Mouse (Mus musculus) left cerebral cortex, adult 6 months (tissue): ENCODE measurements around the gene Gm2000. TPM values are rescaled to one million over a fixed set of nuclear protein-coding genes. Genes with fewer than 3 reads are reported as not detected.

Experiments used
- long read RNA-seq, 2 experiments: library from polyadenylated mRNA; unstranded; transcript quantifications; one replicate each; pipeline ENCODE4 v2.0.0; 2019 to 2020
- polyA plus RNA-seq: library from polyadenylated mRNA; unstranded; fragments of <200 nt; fragmentation: Nextera tagmentation; gene quantifications from 2 replicates; pipeline ENCODE4 v1.2.3, GENCODE M21; 2021

Gm2000 gene
- 726 and 1,009 TPM in 2 replicates for polyA plus RNA-seq
- long read RNA-seq, experiment 1, partial matches to known transcripts: 0 of 4 reads
- long read RNA-seq, experiment 1, other reads (novel, unspliced or antisense): 0 of 4 reads
- long read RNA-seq, experiment 2, transcript Gm2000-201 (1 exons, 445 nt): major isoform, 64 of 64 reads
- long read RNA-seq, experiment 2, partial matches to known transcripts: 0 of 64 reads
- long read RNA-seq, experiment 2, other reads (novel, unspliced or antisense): 0 of 64 reads

DNA sequence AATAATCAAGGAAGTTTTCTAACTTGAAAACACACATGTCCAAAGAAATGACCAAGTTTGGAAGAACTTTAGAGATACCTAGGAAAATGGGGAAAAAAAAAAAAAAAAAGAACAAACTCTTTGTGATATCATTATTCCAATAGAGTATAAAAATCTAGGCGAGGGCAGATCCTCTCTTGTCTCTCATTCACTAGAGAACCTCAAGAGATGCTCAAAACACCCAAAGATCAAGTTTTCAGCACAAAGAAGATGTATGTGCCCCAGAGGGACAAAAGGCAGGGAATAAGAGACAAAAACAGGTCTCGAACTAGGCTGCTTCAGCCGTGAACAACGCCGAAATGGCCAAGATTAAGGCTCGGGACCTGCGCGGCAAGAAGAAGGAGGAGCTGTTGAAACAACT lies at the start of gene Gm2000:
Gene Gm2000, plus strand, starts transcription at position 301 of the 400 bp plus-strand sequence.

Other genes starting within 250 kb of the Gm2000 start
- gene Fam163a, start 161.0 kb upstream of the Gm2000 start, polyA plus RNA-seq: 5.2 and 5.7 TPM in 2 replicates
- gene Tdrd5, start 62.4 kb upstream of the Gm2000 start, polyA plus RNA-seq: 0.25 and 0.26 TPM in 2 replicates
- gene Nphs2, start 55.3 kb upstream of the Gm2000 start, polyA plus RNA-seq: 0.17 and 0.35 TPM in 2 replicates
- 0.09 TPM in 1 of 2 replicates, not detected in the other for gene Axdnd1, start 55.1 kb downstream of the Gm2000 start, polyA plus RNA-seq
- gene Soat1, start 108.3 kb downstream of the Gm2000 start, polyA plus RNA-seq: 37.3 and 37.8 TPM in 2 replicates
- gene Gm10031, start 158.0 kb downstream of the Gm2000 start, polyA plus RNA-seq: 6.6 and 9.3 TPM in 2 replicates
- gene Abl2, start 192.7 kb downstream of the Gm2000 start, polyA plus RNA-seq: 1.5 and 2.5 TPM in 2 replicates